Mouse (Mus musculus): Measurements from ENCODE around the gene Duox2. TPM values are rescaled to one million over a fixed set of nuclear protein-coding genes. Genes with fewer than 3 reads are reported as not detected.

Duox2 gene
- polyA plus RNA-seq, 1 experiment from 2014 or later = not detected

DNA sequence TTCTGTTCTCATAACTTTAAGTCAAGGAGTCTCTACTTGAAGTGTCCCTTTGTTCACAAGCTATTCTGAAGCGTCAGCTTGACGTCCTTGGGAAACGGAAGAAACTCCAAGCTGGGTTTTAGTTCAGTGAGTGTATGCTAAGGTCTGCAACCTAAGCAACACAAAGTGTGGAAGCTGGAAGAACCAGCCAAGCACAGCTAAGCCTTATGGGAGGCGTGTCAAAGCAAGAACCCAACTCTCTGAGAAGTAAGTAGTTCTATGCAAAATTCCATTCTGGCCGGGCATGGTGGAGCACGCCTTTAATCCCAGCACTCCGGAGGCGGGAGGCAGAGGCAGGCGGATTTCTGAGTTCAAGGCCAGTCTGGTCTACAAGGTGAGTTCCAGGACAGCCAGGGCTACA lies 66.6 kb downstream of the Duox2 start:
- Histone ChIP-seq H3K4me2 (no peak overlapping the region), H3K9ac (no peak overlapping the region), H3K4me1 (replicated peaks) (peaks cover 11% of the 10 kb centered on the region; the same call in 1 of the 2 replicates), H3K27me3 (no peaks in the 10 kb centered on the region), H3K27ac (replicated peaks) (no peak overlapping the region), H3K36me3 (no peaks in the 10 kb centered on the region), H3K4me3 (no peak overlapping the region), H3K9me3 (no peaks in the 10 kb centered on the region)
- WGBS = 68% methylated on average over 9 of the region's 9 CpGs
- no peak for ATAC-seq (ENCODE audit: low read depth)

DNA sequence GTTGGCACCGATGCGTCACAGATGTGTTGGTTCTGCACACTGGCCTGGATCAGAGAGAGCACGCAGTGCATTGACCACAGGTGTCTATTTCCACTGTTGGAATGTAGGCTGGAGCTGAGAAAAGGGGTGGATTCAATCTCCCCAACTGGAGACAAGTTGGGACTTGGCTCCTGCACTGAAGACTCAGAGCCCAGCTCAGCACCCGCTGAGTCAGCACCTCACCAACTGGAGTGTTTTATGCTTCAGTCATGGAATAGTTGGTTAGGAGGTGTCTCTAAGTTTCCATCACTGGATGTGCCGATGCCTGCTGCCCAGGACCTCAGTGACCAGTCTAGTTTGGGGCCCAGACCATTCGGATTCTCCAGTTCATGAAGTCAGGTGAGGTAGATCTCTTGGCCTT lies 67.9 kb downstream of the Duox2 start:
- Histone ChIP-seq H3K9me3 (no peaks in the 10 kb centered on the region), H3K4me2 (no peak overlapping the region), H3K27ac (replicated peaks) (no peak overlapping the region), H3K9ac (no peak overlapping the region), H3K27me3 (no peaks in the 10 kb centered on the region), H3K4me3 (no peak overlapping the region), H3K4me1 (replicated peaks) (peaks cover 8% of the 10 kb centered on the region; the same call in 1 of the 2 replicates), H3K36me3 (no peaks in the 10 kb centered on the region)
- 89% methylated on average over 6 of the region's 6 CpGs for WGBS
- ATAC-seq (ENCODE audit: low read depth) = no peak

Other genes with a start within 250 kb of the Duox2 start
- 6.4 and 6.8 TPM in 2 replicates for gene Spg11, start 180.1 kb downstream of the Duox2 start, polyA plus RNA-seq (2015; fragmentation: Nextera tagmentation; extraction: Ambion mirVana)
- 141 and 142 TPM in 2 replicates for gene B2m, start 150.8 kb downstream of the Duox2 start, polyA plus RNA-seq (2015; fragmentation: Nextera tagmentation; extraction: Ambion mirVana)
- gene Trim69, start 137.7 kb downstream of the Duox2 start, polyA plus RNA-seq (2015; fragmentation: Nextera tagmentation; extraction: Ambion mirVana) = not detected in 2 replicates
- gene Patl2, start 112.3 kb downstream of the Duox2 start, polyA plus RNA-seq (2015; fragmentation: Nextera tagmentation; extraction: Ambion mirVana) = not detected in 2 replicates
- not detected in 2 replicates for gene Terb2, start 112.2 kb downstream of the Duox2 start, polyA plus RNA-seq (2015; fragmentation: Nextera tagmentation; extraction: Ambion mirVana)
- gene Sord, start 63.7 kb downstream of the Duox2 start, polyA plus RNA-seq (2015; fragmentation: Nextera tagmentation; extraction: Ambion mirVana) = 19.3 and 19.6 TPM in 2 replicates
- gene Duoxa2, start 451 bp upstream of the Duox2 start, polyA plus RNA-seq (2015; fragmentation: Nextera tagmentation; extraction: Ambion mirVana) = not detected in 2 replicates
- 0.29 TPM in 1 of 2 replicates, not detected in the other for gene Duoxa1, start 15.3 kb upstream of the Duox2 start, polyA plus RNA-seq (2015; fragmentation: Nextera tagmentation; extraction: Ambion mirVana)
- 0.06 and 0.13 TPM in 2 replicates for gene Duox1, start 17.2 kb upstream of the Duox2 start, polyA plus RNA-seq (2015; fragmentation: Nextera tagmentation; extraction: Ambion mirVana)
- gene Shf, start 70.7 kb upstream of the Duox2 start, polyA plus RNA-seq (2015; fragmentation: Nextera tagmentation; extraction: Ambion mirVana) = 12.7 and 17.2 TPM in 2 replicates
- gene Slc28a2, start 128.0 kb upstream of the Duox2 start, polyA plus RNA-seq (2015; fragmentation: Nextera tagmentation; extraction: Ambion mirVana) = 0.11 TPM in 1 of 2 replicates, not detected in the other
- not detected in 2 replicates for gene Gm14085, start 186.5 kb upstream of the Duox2 start, polyA plus RNA-seq (2015; fragmentation: Nextera tagmentation; extraction: Ambion mirVana)